Mouse (Mus musculus): ENCODE results near the gene Pigg. TPM values are rescaled to one million over a fixed set of nuclear protein-coding genes. Genes with fewer than 3 reads are reported as not detected.
"Not testable (repeated sequence)": the region's sequence is repeated elsewhere in the genome, so short reads cannot be mapped to it uniquely, and the experiment has no call there.

Pigg gene
- polyA plus RNA-seq, 1 experiment = 5.0 TPM

GRCm38 (mm10) chr5:108269811-108270151 lies 42.6 kb upstream of the Pigg start:
- H3K4me3 ChIP-seq (ENCODE audit: control insufficient read depth, insufficient read depth, low read length) = no peak overlapping the region
- no peak overlapping the region for H3K27ac ChIP-seq (ENCODE audit: control insufficient read depth, insufficient read depth, low read length)
- peaks cover 5% of the 10 kb centered on the region for H3K4me1 ChIP-seq (replicated peaks; ENCODE audit: control insufficient read depth, insufficient read depth, low read length)
- no peak for TF ChIP-seq POLR2A (IDR thresholded peaks at IDR 0.05; ENCODE audit: control insufficient read depth, extremely low read depth, insufficient read depth, low read length, poor library complexity)
- TF ChIP-seq CTCF (IDR thresholded peaks at IDR 0.05; ENCODE audit: borderline replicate concordance, control insufficient read depth, extremely low read depth, insufficient read depth, low read length, poor library complexity) = no peak
- no peak for DNase-seq
- WGBS = 4% methylated on average over 7 of the region's 7 CpGs
- H3K36me3 ChIP-seq (ENCODE audit: control insufficient read depth, insufficient read depth, low read length) = 0 out of 2 replicates have a peak, but pooled peaks cover 4% of the 10 kb centered on the region
- no peaks in the 10 kb centered on the region for H3K27me3 ChIP-seq (ENCODE audit: control insufficient read depth, insufficient read depth, low read length)

DNA sequence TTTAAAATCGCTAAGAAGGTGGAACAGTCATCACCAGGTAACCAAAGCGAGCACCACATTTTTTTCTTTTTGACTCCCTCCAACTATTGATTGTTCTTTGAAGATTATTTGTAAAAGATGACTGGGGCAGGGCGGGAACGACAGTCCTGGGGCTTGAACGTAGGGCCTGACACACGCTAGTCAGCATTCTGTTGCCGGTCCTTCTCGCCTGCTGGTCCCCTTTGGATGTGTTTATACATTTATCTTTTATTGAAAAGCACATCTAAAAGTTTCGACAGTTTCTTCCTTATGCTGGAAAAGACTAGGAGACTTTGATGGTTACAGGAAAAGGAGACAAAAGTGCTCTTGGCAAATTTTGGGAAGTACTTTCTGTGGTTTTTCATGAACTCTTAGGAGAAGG lies 42.0 kb upstream of the Pigg start:
- no peak overlapping the region for H3K27ac ChIP-seq (ENCODE audit: control insufficient read depth, insufficient read depth, low read length)
- peaks cover 5% of the 10 kb centered on the region for H3K4me1 ChIP-seq (replicated peaks; ENCODE audit: control insufficient read depth, insufficient read depth, low read length)
- peak; percentile 1 for DNase-seq
- H3K27me3 ChIP-seq (ENCODE audit: control insufficient read depth, insufficient read depth, low read length) = no peaks in the 10 kb centered on the region
- H3K36me3 ChIP-seq (ENCODE audit: control insufficient read depth, insufficient read depth, low read length) = peaks cover 5% of the 10 kb centered on the region; the same call in 1 of the 2 replicates
- H3K4me3 ChIP-seq (ENCODE audit: control insufficient read depth, insufficient read depth, low read length) = peak overlapping the region; percentile 23; the same call in 1 of the 2 replicates
- TF ChIP-seq CTCF (IDR thresholded peaks at IDR 0.05; ENCODE audit: borderline replicate concordance, control insufficient read depth, extremely low read depth, insufficient read depth, low read length, poor library complexity) (no peak), POLR2A (IDR thresholded peaks at IDR 0.05; ENCODE audit: control insufficient read depth, extremely low read depth, insufficient read depth, low read length, poor library complexity) (no peak)
- 7% methylated on average over 9 of the region's 9 CpGs for WGBS

DNA sequence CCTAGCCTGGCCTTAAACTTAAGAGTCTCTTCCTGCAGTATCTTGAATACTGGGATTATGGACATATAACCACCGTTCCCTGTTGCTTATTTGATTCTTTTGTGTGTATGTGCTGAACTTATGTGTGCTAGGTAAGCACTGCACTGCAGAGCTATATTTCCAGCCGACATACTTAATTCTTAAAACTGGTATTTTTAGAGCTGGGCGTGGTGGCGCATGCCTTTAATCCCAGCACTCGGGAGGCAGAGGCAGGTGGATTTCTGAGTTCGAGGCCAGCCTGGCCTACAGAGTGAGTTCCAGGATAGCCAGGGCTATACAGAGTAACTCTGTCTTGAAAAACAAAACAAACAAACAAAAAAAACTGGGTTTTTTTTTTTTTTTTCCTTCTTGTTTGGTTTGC lies 41.1 kb upstream of the Pigg start:
- not testable (repeated sequence) for H3K27me3 ChIP-seq (ENCODE audit: control insufficient read depth, insufficient read depth, low read length); H3K4me1 ChIP-seq (replicated peaks; ENCODE audit: control insufficient read depth, insufficient read depth, low read length); H3K4me3 ChIP-seq (ENCODE audit: control insufficient read depth, insufficient read depth, low read length); H3K27ac ChIP-seq (ENCODE audit: control insufficient read depth, insufficient read depth, low read length); DNase-seq
- peaks cover 13% of the 10 kb centered on the region; the same call in 1 of the 2 replicates for H3K36me3 ChIP-seq (ENCODE audit: control insufficient read depth, insufficient read depth, low read length)
- 93% methylated on average over 6 of the region's 6 CpGs for WGBS

GRCm38 (mm10) chr5:108286957-108287356 lies 25.5 kb upstream of the Pigg start:
- Histone ChIP-seq H3K27ac (ENCODE audit: control insufficient read depth, insufficient read depth, low read length) (no peak overlapping the region), H3K4me3 (ENCODE audit: control insufficient read depth, insufficient read depth, low read length) (no peak overlapping the region), H3K27me3 (ENCODE audit: control insufficient read depth, insufficient read depth, low read length) (no peaks in the 10 kb centered on the region), H3K4me1 (replicated peaks; ENCODE audit: control insufficient read depth, insufficient read depth, low read length) (no peaks in the 10 kb centered on the region), H3K36me3 (ENCODE audit: control insufficient read depth, insufficient read depth, low read length) (no peaks in the 10 kb centered on the region)
- no peak for DNase-seq
- no peak for TF ChIP-seq POLR2A (IDR thresholded peaks at IDR 0.05; ENCODE audit: control insufficient read depth, extremely low read depth, insufficient read depth, low read length, poor library complexity)
- WGBS = 84% methylated on average over 2 of the region's 2 CpGs

DNA sequence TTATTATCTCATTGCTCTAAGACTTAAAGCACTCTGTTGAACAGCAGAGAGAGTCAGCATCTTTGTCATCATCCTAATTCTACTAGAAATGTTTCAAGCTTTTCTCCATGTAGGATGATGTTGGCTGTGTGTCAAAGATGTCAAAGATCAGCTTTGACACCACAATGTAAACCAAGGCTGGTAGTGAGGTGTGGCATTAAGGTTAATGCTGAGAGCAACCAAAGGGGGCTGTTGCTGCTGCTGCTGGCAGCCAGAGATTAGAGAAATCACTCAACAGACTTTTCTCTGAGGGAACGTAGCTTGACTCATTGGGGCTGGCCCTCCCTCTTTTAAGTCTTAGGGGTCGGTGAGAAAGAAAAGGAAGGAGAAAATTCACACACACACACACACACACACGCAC lies 10.8 kb upstream of the Pigg start:
- TF ChIP-seq CTCF (IDR thresholded peaks at IDR 0.05; ENCODE audit: borderline replicate concordance, control insufficient read depth, extremely low read depth, insufficient read depth, low read length, poor library complexity) (no peak), POLR2A (IDR thresholded peaks at IDR 0.05; ENCODE audit: control insufficient read depth, extremely low read depth, insufficient read depth, low read length, poor library complexity) (no peak)

DNA sequence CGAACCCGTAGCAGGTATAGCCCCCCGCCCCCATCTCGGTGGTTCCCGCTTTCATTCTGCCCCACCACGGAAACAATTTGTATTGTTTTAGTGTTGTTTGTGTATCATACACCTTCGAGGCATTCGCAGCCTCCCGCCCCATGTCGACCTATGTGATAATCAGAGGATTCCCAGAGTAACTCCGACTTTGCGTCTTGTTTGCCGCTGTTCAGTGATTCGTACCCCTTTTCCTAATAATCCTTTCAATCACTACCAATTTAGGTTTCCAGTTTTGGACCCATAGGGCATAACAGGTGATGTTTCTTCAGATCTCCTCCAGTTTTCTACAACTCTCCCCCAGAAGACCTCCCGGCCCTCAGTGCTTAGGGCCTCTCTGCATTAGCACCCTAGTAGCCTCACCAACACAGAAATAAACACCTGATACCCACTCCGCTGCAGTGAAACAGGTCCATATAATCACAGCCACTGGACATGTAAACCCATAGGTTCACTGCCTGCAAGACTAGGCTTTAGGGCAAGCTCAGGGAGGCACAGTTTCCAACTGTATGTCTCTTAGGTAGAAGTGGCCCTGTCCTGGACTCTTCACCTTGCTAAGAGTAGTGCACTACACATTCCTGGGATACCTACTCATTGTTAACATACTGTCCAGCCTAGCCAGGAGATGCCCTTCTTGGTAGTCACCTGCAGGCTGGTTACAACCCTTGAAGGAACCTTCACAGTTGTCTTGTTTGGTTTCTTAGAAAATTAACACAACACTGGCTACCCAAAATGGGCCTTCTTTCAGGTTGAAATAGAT lies 854 bp downstream of the Pigg start:
- Histone ChIP-seq H3K36me3 (ENCODE audit: control insufficient read depth, insufficient read depth, low read length) (no peaks in the 10 kb centered on the region), H3K4me3 (ENCODE audit: control insufficient read depth, insufficient read depth, low read length) (peak overlapping the region; percentile 93), H3K4me1 (replicated peaks; ENCODE audit: control insufficient read depth, insufficient read depth, low read length) (no peaks in the 10 kb centered on the region; the same call in 1 of the 2 replicates), H3K27ac (ENCODE audit: control insufficient read depth, insufficient read depth, low read length) (no peak overlapping the region), H3K27me3 (ENCODE audit: control insufficient read depth, insufficient read depth, low read length) (no peaks in the 10 kb centered on the region)
- WGBS = 7% methylated on average over 16 of the region's 16 CpGs
- TF ChIP-seq CTCF (IDR thresholded peaks at IDR 0.05; ENCODE audit: borderline replicate concordance, control insufficient read depth, extremely low read depth, insufficient read depth, low read length, poor library complexity) (no peak), POLR2A (IDR thresholded peaks at IDR 0.05; ENCODE audit: control insufficient read depth, extremely low read depth, insufficient read depth, low read length, poor library complexity) (no peak)
- DNase-seq = peak; percentile 2

More for the DNA sequence above, 10.8 kb upstream of the Pigg start:
- Histone ChIP-seq H3K27ac (ENCODE audit: control insufficient read depth, insufficient read depth, low read length) (no peak overlapping the region), H3K4me1 (replicated peaks; ENCODE audit: control insufficient read depth, insufficient read depth, low read length) (no peaks in the 10 kb centered on the region), H3K27me3 (ENCODE audit: control insufficient read depth, insufficient read depth, low read length) (no peaks in the 10 kb centered on the region), H3K36me3 (ENCODE audit: control insufficient read depth, insufficient read depth, low read length) (no peaks in the 10 kb centered on the region), H3K4me3 (ENCODE audit: control insufficient read depth, insufficient read depth, low read length) (no peak overlapping the region)
- 70% methylated on average over 3 of the region's 3 CpGs for WGBS
- DNase-seq = no peak

DNA sequence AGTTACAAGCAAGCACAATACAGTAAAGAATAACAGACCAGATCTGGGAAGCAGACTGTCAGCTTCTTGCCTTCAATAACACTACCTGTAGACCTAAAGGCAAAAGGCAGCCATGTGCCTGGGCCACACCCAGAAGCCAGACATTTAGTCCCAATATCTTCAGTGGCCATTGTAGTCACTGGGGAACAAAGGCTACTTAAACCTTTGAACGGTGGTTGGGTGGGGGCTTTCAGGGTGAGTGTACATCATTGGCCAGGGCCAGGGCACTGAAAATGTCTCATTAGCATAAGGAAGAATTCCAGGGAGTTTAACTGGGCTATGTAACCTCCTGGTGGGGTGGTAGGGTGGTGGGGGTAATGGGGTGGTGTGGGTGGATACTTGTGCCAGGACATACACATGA lies 18.6 kb downstream of the Pigg start:
- no peak for DNase-seq
- Histone ChIP-seq H3K27ac (ENCODE audit: control insufficient read depth, insufficient read depth, low read length) (no peak overlapping the region), H3K36me3 (ENCODE audit: control insufficient read depth, insufficient read depth, low read length) (no peaks in the 10 kb centered on the region), H3K4me1 (replicated peaks; ENCODE audit: control insufficient read depth, insufficient read depth, low read length) (no peaks in the 10 kb centered on the region), H3K4me3 (ENCODE audit: control insufficient read depth, insufficient read depth, low read length) (no peak overlapping the region), H3K27me3 (ENCODE audit: control insufficient read depth, insufficient read depth, low read length) (no peaks in the 10 kb centered on the region)
- TF ChIP-seq CTCF (IDR thresholded peaks at IDR 0.05; ENCODE audit: borderline replicate concordance, control insufficient read depth, extremely low read depth, insufficient read depth, low read length, poor library complexity) (no peak), POLR2A (IDR thresholded peaks at IDR 0.05; ENCODE audit: control insufficient read depth, extremely low read depth, insufficient read depth, low read length, poor library complexity) (no peak)
- 97% methylated on average over 1 of the region's 1 CpGs for WGBS

Data from thymus, adult 2 months (tissue).